Mouse (Mus musculus): Measurements from ENCODE around the gene Tnp1.

GRCm38 (mm10) chr1:72970461-72970860, 45.2 kb downstream of the Tnp1 start:
- no peak for TF ChIP-seq POLR2A (IDR thresholded peaks at IDR 0.05; ENCODE audit: extremely low read depth, insufficient read depth, low read length)
- TF ChIP-seq CTCF (IDR thresholded peaks at IDR 0.05; ENCODE audit: low read depth, low read length) = no peak
